Mouse (Mus musculus): ENCODE data around the gene Jsrp1.

Gene Jsrp1

GRCm38 (mm10) chr10:80790761-80791404 is 22.4 kb downstream of the Jsrp1 start:
- no peak for DNase-seq

GRCm38 (mm10) chr10:80787517-80787916 is 25.8 kb downstream of the Jsrp1 start:
- DNase-seq: no peak

- no peak for DNase-seq
Measured at GRCm38 (mm10) chr10:80785963-80786362, 27.3 kb downstream of the Jsrp1 start.

GRCm38 (mm10) chr10:80784871-80785270 is 28.4 kb downstream of the Jsrp1 start:
- DNase-seq: no peak

GRCm38 (mm10) chr10:80784302-80784701 is 29.0 kb downstream of the Jsrp1 start:
- no peak for DNase-seq

- DNase-seq: no peak
Measured at GRCm38 (mm10) chr10:80779565-80779964, 33.7 kb downstream of the Jsrp1 start.

GRCm38 (mm10) chr10:80777123-80777522 is 36.2 kb downstream of the Jsrp1 start:
- no peak for DNase-seq

GRCm38 (mm10) chr10:80776358-80776869 is 36.9 kb downstream of the Jsrp1 start:
- DNase-seq: no peak

- no peak for DNase-seq
Measured at GRCm38 (mm10) chr10:80775731-80776130, 37.6 kb downstream of the Jsrp1 start.

- DNase-seq: no peak
Measured at GRCm38 (mm10) chr10:80774981-80775380, 38.3 kb downstream of the Jsrp1 start.

- DNase-seq: peak; percentile 78
Measured at GRCm38 (mm10) chr10:80774549-80774948, 38.7 kb downstream of the Jsrp1 start.

- no peak for DNase-seq
Measured at GRCm38 (mm10) chr10:80773816-80774215, 39.5 kb downstream of the Jsrp1 start.

GRCm38 (mm10) chr10:80768365-80768764 is 44.9 kb downstream of the Jsrp1 start:
- no peak for DNase-seq

GRCm38 (mm10) chr10:80766161-80766815 is 47.0 kb downstream of the Jsrp1 start:
- DNase-seq: peak; percentile 71

GRCm38 (mm10) chr10:80765746-80766145 is 47.6 kb downstream of the Jsrp1 start:
- no peak for DNase-seq

GRCm38 (mm10) chr10:80763502-80763901 is 49.8 kb downstream of the Jsrp1 start:
- no peak for DNase-seq

- no peak for DNase-seq
Measured at GRCm38 (mm10) chr10:80761821-80762220, 51.5 kb downstream of the Jsrp1 start.

GRCm38 (mm10) chr10:80760596-80761524 is 52.4 kb downstream of the Jsrp1 start:
- DNase-seq: peak; percentile 60

GRCm38 (mm10) chr10:80758651-80759050 is 54.6 kb downstream of the Jsrp1 start:
- no peak for DNase-seq
